Mouse (Mus musculus) G1E (cell line): ENCODE measurements around the gene Pofut2.

Experiments used
- CTCF ChIP-seq: IDR thresholded peaks from 2 replicates; pipeline ENCODE4 v1.5.1; 2012; ENCODE audit warnings: low read depth, low read length, inconsistent platforms, mixed read lengths
- GATA1 ChIP-seq: IDR thresholded peaks from 2 replicates; pipeline ENCODE4 v1.6.1; 2012; ENCODE audit warnings: borderline replicate concordance, low read length, inconsistent platforms, mixed read lengths
- GATA2 ChIP-seq: IDR thresholded peaks from 2 replicates; pipeline ENCODE4 v1.6.1; 2012; ENCODE audit warnings: low read depth, low read length, inconsistent platforms, borderline replicate concordance
- POLR2AphosphoS5 ChIP-seq: IDR thresholded peaks from 2 replicates; pipeline ENCODE4 v1.6.1; 2012; ENCODE audit warnings: low read depth, low read length, inconsistent platforms; ENCODE audit not compliant: insufficient replicate concordance
- TAL1 ChIP-seq: conservative IDR thresholded peaks from 2 replicates; pipeline ENCODE4 v1.6.1; 2012; ENCODE audit warnings: low read depth, low read length, inconsistent platforms, mixed read lengths

DNA sequence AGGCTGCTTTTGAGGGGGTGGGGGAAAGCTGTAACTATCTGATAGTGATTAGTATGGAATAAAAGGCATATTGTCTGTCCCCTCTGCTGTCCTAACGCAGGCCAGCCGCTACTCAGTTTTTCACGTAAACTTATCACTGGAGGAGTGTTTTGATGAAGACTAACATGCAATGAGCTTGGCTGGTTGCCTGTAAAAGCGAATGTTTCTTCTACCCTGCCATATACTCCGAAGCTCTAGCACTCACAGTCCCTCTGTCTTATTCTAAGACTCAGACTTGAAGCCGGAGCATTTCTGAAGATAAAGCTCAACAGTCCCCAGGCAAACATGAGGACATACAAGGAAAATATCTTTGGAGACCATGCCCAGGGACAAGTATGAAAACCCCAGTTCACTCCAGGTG lies 25.8 kb downstream of the Pofut2 start:
- TF ChIP-seq CTCF (no peak), TAL1 (no peak), GATA2 (no peak), POLR2AphosphoS5 (no peak), GATA1 (no peak)
